Mouse (Mus musculus) splenic B cell, adult 2 months (primary cell): ENCODE data around the gene Card19.

Source experiments
- DNase-seq: peaks from one replicate; pipeline ENCODE4 v3.0.0-alpha.2; 2011; ENCODE audit warnings: low read depth, low spot score
- H3K27me3 ChIP-seq: 2 replicates; pipeline ENCODE4 v1.6.1; 2012; ENCODE audit warnings: mild to moderate bottlenecking, low read length, moderate library complexity, mixed read lengths; ENCODE audit not compliant: control insufficient read depth, poor library complexity, insufficient read depth, severe bottlenecking
- H3K36me3 ChIP-seq: 2 replicates; pipeline ENCODE4 v1.6.1; 2012; ENCODE audit warnings: mild to moderate bottlenecking, low read length, moderate library complexity, mixed read lengths; ENCODE audit not compliant: control insufficient read depth, poor library complexity, insufficient read depth, severe bottlenecking

The Card19 gene

DNA sequence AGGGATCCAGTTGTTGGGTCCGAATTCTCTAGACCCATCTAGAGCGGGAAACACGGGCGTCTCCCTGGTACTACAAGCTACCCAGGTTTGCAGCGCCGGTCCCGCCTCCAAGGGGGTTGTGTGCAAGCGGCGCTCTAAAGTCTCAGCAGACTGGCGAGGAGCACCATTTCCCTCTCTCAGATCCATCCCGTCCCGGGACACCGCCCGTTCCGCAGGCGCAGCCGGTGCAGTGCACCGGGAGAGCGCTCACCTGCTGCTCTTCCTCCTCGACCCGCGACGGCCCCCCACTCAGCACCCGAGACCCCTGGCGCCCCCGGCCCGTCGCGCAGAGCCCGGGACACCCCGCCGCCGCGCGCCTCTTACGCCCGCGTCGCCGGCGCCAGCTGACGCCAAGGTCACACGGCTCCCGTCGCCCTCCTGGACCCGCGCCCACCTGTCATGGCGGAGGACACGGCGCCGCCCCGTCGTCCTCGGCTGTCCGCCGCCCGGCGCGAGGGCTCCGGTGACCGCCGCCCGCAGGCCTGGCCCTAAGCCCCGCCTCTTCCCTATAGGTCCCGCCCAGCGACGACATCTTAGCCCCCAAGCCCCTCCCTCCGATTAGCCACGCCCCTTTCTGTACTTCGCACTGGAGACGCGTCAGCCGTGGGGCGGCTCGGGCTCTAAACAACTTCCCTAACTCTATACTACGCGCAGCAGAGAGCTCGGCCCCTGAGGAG, at the start of gene Card19:
Gene Card19 (minus strand): TSS at position 534 of the 716 bp plus-strand sequence.
- Histone ChIP-seq H3K27me3 (no peaks in the 10 kb centered on the region), H3K36me3 (no peaks in the 10 kb centered on the region)
- DNase-seq: peak; percentile 99

DNA sequence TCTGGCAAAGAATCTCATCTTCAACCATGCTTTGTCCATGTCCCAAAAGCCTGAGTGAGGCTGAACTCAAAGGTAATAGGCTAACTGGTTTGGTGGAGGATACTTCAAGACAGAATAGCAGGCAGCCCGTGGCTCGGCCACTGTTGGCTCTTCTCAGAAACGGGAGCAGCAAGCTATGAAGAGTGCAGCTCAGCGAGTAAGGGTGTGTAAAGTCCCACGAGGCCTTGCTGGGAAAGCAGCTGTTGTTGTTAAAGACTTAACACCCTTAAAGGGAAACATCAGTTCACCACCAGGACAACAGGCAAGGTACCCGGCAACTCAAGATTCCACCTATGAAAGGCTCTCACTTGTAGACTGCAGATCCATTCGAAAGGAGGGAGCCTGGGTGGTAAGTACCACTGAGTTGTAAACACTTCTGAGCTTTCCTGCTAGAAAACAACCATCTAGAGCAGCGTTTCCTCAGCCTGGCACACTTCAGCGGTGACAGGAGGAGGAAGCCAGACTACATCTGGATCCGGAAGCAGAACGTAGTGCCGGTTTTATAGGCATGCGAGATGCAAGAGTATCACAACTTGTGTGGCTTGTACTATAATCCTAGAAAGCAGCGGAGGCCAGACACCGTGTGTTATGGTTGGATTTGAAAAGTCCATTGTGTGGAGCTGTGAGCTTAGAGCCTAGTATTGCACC, 44.3 kb upstream of the Card19 start:
- no peaks in the 10 kb centered on the region for H3K27me3 ChIP-seq
- DNase-seq: peak; percentile 46

DNA sequence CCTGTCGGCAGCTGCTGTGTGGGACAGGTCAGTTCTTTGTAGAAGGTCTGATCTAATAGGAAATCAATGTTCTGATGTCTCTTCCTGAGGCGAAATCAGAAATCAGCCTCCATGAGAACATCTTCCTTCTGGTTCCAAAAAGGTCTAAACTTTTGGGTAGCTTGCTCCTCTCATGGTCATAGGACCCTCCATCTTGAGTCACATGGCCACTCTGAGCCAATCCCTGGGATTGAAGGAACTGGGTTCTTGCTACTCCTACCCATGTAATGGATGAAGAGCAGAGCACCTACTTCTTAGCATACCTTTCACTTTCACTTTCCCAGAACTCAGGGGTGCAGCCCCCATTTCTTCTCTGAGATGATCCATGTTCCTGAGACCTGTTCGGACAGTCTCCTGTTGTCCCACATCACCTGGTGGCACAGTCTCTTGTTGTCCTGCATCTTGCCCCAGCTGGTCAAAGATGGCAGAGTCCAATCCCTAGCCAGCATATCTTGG, 42.0 kb upstream of the Card19 start:
- Histone ChIP-seq H3K36me3 (peaks cover 1% of the 10 kb centered on the region), H3K27me3 (no peaks in the 10 kb centered on the region)
- DNase-seq: no peak

More for the DNA sequence above, 44.3 kb upstream of the Card19 start:
- H3K36me3 ChIP-seq: peaks cover 15% of the 10 kb centered on the region

DNA sequence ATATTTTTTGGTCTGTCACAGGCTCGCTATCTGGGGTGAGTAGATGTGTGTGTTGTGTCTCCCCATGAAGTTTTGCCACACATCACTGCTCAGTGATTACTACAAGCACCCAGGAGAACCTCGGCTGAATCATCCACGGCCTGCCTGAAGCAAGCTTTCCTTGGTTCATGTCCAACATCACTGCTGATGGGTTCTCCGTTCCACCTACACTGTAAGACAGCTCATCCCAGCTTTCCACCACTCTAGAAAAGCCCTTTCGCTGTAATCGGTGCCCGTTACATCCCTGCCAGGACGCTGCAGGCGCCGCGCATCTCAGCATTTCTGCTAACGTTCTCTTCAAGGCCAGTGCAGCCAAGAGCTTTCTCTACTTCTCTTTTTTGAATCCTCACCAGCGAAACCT, 36.9 kb upstream of the Card19 start:
- DNase-seq: no peak
- H3K27me3 ChIP-seq: no peaks in the 10 kb centered on the region

DNA sequence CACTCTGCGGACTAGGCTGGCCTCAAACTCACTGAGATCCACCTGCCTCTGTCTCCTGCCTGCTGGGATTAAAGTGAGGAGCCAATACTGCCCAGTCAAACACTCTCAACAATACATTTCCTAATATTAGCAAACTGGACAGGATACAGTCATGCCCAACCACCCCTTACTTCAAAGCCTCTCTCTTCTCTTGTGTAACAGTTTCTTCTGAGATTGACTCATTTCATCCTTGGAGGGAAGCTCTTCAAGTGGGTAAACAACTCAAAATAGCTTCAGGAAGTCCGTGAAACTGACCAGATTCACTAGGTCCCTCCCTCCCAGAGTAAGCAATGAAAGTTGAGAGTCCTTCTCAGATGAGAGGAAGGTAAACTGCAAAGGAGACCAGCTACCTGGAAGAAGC, 36.3 kb upstream of the Card19 start:
- DNase-seq: no peak
- Histone ChIP-seq H3K36me3 (no peaks in the 10 kb centered on the region), H3K27me3 (no peaks in the 10 kb centered on the region)

More for the DNA sequence above, 36.9 kb upstream of the Card19 start:
- H3K36me3 ChIP-seq: no peaks in the 10 kb centered on the region

DNA sequence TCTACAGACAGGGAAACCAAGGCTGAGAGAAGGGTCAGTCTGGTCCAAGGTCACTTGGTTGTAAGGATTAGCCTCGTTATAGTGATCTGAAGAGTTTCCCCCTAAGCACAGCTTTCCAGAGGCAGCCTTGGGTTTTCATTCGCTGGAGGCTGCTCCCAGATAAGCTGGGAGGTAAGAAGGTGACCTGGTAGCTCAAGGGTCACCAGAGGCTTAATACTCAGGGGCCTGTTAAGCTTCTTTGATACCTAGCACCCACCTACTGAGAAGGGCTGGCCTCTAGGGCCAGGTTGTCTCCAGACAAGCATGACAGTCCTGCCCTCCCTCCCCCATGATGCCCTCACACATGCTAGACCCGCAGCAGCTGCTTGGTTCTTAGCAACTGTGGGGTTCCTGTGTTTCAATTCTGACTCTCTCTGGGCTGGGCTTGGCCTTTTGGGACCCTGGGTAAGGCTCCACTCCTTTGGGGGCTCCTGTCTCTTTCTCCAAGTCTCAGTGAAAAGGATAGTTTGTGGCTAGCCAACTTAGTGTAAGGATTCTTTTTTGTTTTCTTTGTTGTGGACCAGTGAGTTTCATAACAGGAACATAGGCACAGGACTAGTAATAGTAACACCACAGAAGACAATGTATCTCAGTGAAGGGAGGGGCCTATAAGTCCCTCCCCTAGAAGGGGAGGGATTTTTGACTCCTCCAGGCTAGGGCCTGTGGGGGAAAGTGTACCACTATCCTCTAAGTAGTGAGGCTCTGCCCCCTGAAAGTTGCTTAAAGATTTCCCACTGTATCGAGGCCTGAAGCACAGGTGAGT, 35.1 kb upstream of the Card19 start:
- peak; percentile 74 for DNase-seq
- Histone ChIP-seq H3K36me3 (no peaks in the 10 kb centered on the region), H3K27me3 (no peaks in the 10 kb centered on the region)

DNA sequence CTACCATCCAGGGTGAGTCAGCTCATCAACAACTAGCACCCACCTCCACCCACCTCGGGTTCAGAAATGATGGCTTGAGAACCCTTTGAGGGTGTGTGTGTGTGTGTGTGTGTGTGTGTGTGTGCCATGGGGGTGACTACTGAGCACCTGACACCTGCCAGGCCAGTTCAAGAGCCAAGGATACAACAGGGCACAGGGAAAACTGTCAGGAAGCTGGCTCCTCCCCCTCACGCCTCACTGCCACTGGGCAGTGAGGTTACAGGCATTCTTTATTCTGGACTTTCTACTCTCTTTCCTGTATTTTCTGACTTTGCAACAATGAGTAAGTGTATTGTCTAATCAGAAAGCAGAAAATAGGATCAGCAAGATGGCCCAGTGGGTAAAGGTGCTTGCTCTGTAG, 33.8 kb upstream of the Card19 start:
- Histone ChIP-seq H3K36me3 (no peaks in the 10 kb centered on the region), H3K27me3 (no peaks in the 10 kb centered on the region)
- DNase-seq: no peak

DNA sequence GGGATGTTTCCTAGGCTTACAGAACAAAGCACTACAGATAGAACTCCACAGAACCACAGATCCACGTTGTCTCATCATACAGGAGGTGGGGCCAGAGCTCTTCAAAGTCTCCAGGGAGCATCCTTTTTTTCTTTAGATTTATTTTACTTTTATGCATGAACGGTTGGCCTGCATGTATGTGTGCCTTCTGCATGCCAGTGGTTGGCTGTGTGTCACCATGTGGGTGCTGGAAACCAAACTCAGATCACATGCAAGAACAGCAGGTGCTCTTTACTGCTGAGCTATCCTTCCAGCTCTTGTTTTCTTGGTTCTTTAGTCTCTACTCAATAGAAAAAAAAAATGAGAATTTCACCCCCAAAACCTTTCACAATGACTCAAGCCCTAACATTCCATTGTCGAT, 33.1 kb upstream of the Card19 start:
- DNase-seq: peak; percentile 81
- no peaks in the 10 kb centered on the region for H3K36me3 ChIP-seq
- H3K27me3 ChIP-seq: no peaks in the 10 kb centered on the region

DNA sequence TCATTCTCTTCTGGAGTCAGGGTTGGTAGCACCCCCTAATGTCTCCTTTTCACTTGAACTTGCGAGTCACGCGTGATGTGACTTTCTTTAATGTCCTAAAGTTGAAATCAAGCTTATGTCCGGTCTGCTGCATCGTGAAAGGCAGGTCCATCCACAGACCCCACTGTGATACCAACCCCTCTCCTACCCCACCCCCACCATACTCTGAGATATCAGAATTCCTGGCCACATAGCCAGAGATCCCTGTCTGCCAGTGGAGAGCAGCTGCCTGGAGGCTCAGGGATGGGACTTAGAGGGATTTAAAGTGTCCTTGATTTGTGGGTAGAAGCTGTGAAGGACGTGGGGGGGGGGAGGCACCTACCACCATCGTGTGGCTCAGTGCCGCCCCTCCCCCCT, 32.6 kb upstream of the Card19 start, which contains the start of gene Susd3:
Gene Susd3 (minus strand): TSS at position 240 of the 396 bp plus-strand sequence.
- no peaks in the 10 kb centered on the region for H3K36me3 ChIP-seq
- DNase-seq: no peak
- no peaks in the 10 kb centered on the region for H3K27me3 ChIP-seq

DNA sequence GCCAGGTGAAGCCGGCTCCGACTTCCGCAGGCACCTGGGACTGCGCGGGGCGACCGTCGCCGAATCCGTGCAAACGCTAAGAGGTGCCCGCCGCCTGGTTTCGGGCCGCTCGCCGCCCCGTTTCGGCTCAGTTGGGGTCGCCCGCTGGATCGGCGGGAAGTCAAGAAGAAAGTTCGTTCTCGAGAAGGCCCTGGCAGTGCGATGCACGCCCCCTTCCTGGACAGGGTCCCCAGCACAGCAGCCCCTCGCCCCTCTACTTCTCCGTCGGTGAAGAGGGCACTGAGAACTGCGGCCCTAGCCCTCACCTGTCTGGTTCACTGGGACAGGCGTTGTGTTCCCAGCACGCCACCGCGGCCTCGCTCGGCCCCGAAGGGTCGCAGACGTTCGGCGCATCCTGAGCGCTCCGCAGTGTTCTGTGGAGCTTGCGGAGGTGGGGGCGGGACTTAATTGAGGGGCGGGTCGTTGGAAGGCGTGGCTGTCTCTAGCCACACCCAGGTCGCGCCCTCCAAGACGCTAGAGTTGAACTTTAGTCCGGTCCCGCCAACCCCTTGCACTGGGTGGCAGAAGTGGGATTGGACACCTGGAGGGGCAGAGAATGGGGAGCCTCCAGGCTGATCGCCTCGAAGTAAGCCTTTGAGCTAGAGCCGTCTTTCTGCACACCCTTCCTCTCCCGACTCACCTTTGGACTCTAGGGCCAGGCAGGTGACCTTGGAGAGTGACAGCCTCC, 32.1 kb upstream of the Card19 start:
- no peaks in the 10 kb centered on the region for H3K27me3 ChIP-seq
- peak; percentile 86 for DNase-seq
- no peaks in the 10 kb centered on the region for H3K36me3 ChIP-seq

DNA sequence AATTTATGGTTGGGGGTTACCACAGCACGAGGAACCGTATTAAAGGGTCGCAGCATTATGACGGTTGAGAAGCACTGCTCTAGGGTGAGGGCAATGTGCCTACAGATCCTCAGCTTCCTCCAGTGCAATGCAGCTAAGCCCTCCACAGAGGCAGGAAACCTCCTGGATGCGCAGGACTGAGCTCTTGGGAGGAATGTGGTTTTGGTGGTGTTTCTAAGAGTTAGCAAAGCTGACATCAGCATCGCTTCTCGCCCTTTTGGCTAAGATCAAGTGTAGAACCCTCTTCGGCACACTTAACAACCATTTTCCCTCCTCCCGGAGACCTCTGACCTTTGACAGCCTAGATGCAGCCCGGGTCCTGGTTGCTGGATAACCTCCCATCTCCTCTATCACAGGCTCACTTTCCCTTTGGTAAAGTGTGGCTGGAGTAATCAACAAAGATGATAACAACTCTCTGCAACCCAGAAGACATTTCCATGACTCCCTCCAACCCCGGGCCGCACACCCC, 31.4 kb upstream of the Card19 start:
- Histone ChIP-seq H3K36me3 (no peaks in the 10 kb centered on the region), H3K27me3 (no peaks in the 10 kb centered on the region)
- DNase-seq: no peak

DNA sequence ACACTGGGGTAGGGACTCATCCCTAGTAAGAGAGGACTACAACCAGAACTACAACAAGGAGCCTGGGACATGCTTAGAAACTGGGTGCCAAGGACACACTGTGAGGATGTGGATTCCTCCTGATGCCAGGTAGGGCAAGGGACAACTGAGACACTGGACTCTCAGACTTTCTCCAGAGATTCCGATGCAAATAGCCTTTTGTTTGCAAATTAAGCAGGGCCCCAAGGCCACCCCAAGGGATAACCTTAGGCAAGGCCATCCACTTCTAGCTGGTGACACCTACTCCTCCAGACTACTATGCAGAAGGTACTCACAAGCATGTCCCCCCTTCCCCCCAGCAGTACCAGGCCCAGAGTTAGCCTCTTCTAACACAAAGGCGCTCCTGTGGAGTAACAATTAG, 30.8 kb upstream of the Card19 start:
- Histone ChIP-seq H3K27me3 (no peaks in the 10 kb centered on the region), H3K36me3 (no peaks in the 10 kb centered on the region)
- DNase-seq: no peak

DNA sequence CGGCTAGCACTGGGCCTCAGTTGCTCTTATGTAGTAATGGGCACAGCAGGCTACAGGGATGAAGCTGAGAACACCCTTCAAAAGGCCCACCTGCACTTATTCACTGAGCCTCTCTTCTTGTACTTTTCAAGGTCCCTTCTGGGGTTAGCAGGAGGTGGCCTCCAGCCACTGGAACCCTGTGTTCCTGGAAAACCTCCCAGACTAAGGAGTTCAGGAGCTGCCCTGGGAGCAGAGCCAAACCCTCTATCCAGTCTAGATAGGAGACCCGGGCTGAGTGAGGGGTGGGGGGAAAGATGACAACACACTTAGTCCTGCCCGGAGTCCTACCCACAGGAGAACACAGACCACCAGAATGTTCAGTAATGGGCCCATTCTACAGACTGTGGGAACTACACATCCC, 30.2 kb upstream of the Card19 start:
- H3K27me3 ChIP-seq: no peaks in the 10 kb centered on the region
- no peak for DNase-seq
- H3K36me3 ChIP-seq: no peaks in the 10 kb centered on the region

DNA sequence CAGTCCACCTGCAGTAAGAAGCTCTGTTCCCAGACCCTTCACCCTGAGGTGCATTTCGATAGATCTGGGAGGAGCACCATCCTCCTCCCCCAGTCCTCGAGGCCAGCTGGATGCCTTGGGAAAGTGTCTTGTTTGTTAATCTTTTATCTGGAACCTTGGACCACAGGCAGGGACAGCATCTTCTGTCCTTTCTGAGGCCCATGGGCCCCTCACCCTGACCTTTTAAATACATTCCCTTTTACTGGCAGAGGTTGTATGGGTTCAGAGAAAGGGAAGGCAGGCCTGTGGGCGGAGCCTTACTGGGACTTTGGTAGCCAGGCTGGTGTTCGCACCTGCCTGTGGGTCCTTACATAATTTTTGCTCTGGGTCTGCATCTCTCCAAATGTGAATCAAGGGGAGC, 29.4 kb upstream of the Card19 start:
- no peak for DNase-seq
- H3K36me3 ChIP-seq: no peaks in the 10 kb centered on the region
- no peaks in the 10 kb centered on the region for H3K27me3 ChIP-seq
